Mouse (Mus musculus): ENCODE data around the gene Fbxw21. TPM values are rescaled to one million over a fixed set of nuclear protein-coding genes. Genes with fewer than 3 reads are reported as not detected.
"Not testable (repeated sequence)": the region's sequence is repeated elsewhere in the genome, so short reads cannot be mapped to it uniquely, and the experiment has no call there.

The Fbxw21 gene
- not detected in 2 replicates for polyA plus RNA-seq (2014; fragmentation: Nextera tagmentation; extraction: Ambion mirVana)

- H3K27me3 ChIP-seq (ENCODE audit: control insufficient read depth, insufficient read depth, low read length), result no peaks in the 10 kb centered on the region
- H3K4me1 ChIP-seq (ENCODE audit: control insufficient read depth, insufficient read depth, low read length), result no peaks in the 10 kb centered on the region
- WGBS, result 78% methylated on average over 3 of the region's 3 CpGs
- no peak within 1 kb of the TSS for H3K9ac ChIP-seq (ENCODE audit: low read depth, low read length)
- H3K9me3 ChIP-seq (ENCODE audit: control insufficient read depth, low read length), result no peaks in the 10 kb centered on the region
- H3K4me3 ChIP-seq (ENCODE audit: low read length), result no peak within 1 kb of the TSS
- H3K27ac ChIP-seq (ENCODE audit: low read depth, low read length), result no peak within 1 kb of the TSS
- H3K4me2 ChIP-seq (replicated peaks; ENCODE audit: low read depth, low read length), result no peak within 1 kb of the TSS
- no peaks in the 10 kb centered on the region for H3K36me3 ChIP-seq (ENCODE audit: control insufficient read depth, insufficient read depth, low read length)
- ATAC-seq (ENCODE audit: low FRiP score, low TSS enrichment), result no peak
Measured at GRCm38 (mm10) chr9:109161941-109162340, at the start of gene Fbxw21. TSS of gene Fbxw21 (minus strand) at chr9:109162041.

- H3K9ac ChIP-seq (ENCODE audit: low read depth, low read length); H3K4me2 ChIP-seq (replicated peaks; ENCODE audit: low read depth, low read length); H3K27ac ChIP-seq (ENCODE audit: low read depth, low read length); ATAC-seq (ENCODE audit: low FRiP score, low TSS enrichment); H3K9me3 ChIP-seq (ENCODE audit: control insufficient read depth, low read length); H3K4me1 ChIP-seq (ENCODE audit: control insufficient read depth, insufficient read depth, low read length); H3K36me3 ChIP-seq (ENCODE audit: control insufficient read depth, insufficient read depth, low read length); H3K27me3 ChIP-seq (ENCODE audit: control insufficient read depth, insufficient read depth, low read length); H3K4me3 ChIP-seq (ENCODE audit: low read length): not testable (repeated sequence)
- WGBS, result 69% methylated on average over 1 of the region's 1 CpGs
Measured at GRCm38 (mm10) chr9:109201347-109201746, 39.5 kb upstream of the Fbxw21 start.

- Histone ChIP-seq H3K4me2 (replicated peaks; ENCODE audit: low read depth, low read length) (no peak overlapping the region), H3K4me3 (ENCODE audit: low read length) (no peak overlapping the region), H3K27ac (ENCODE audit: low read depth, low read length) (no peak overlapping the region), H3K9ac (ENCODE audit: low read depth, low read length) (no peak overlapping the region), H3K27me3 (ENCODE audit: control insufficient read depth, insufficient read depth, low read length) (no peaks in the 10 kb centered on the region), H3K36me3 (ENCODE audit: control insufficient read depth, insufficient read depth, low read length) (no peaks in the 10 kb centered on the region), H3K4me1 (ENCODE audit: control insufficient read depth, insufficient read depth, low read length) (no peaks in the 10 kb centered on the region), H3K9me3 (ENCODE audit: control insufficient read depth, low read length) (no peaks in the 10 kb centered on the region)
- WGBS, result 96% methylated on average over 1 of the region's 1 CpGs
- no peak for ATAC-seq (ENCODE audit: low FRiP score, low TSS enrichment)
Measured at GRCm38 (mm10) chr9:109200349-109200748, 38.5 kb upstream of the Fbxw21 start.

GRCm38 (mm10) chr9:109199353-109199752, 37.5 kb upstream of the Fbxw21 start:
- no peak overlapping the region for H3K27ac ChIP-seq (ENCODE audit: low read depth, low read length)
- no peak overlapping the region for H3K9ac ChIP-seq (ENCODE audit: low read depth, low read length)
- no peak overlapping the region for H3K4me3 ChIP-seq (ENCODE audit: low read length)
- no peaks in the 10 kb centered on the region for H3K4me1 ChIP-seq (ENCODE audit: control insufficient read depth, insufficient read depth, low read length)
- H3K9me3 ChIP-seq (ENCODE audit: control insufficient read depth, low read length), result no peaks in the 10 kb centered on the region
- H3K27me3 ChIP-seq (ENCODE audit: control insufficient read depth, insufficient read depth, low read length), result no peaks in the 10 kb centered on the region
- 69% methylated on average over 1 of the region's 1 CpGs for WGBS
- no peak overlapping the region for H3K4me2 ChIP-seq (replicated peaks; ENCODE audit: low read depth, low read length)
- no peaks in the 10 kb centered on the region for H3K36me3 ChIP-seq (ENCODE audit: control insufficient read depth, insufficient read depth, low read length)
- no peak for ATAC-seq (ENCODE audit: low FRiP score, low TSS enrichment)

- not testable (repeated sequence) for H3K9me3 ChIP-seq (ENCODE audit: control insufficient read depth, low read length); H3K4me3 ChIP-seq (ENCODE audit: low read length); H3K27me3 ChIP-seq (ENCODE audit: control insufficient read depth, insufficient read depth, low read length); ATAC-seq (ENCODE audit: low FRiP score, low TSS enrichment); H3K4me2 ChIP-seq (replicated peaks; ENCODE audit: low read depth, low read length); H3K36me3 ChIP-seq (ENCODE audit: control insufficient read depth, insufficient read depth, low read length); H3K4me1 ChIP-seq (ENCODE audit: control insufficient read depth, insufficient read depth, low read length); H3K27ac ChIP-seq (ENCODE audit: low read depth, low read length); H3K9ac ChIP-seq (ENCODE audit: low read depth, low read length)
- 85% methylated on average over 3 of the region's 3 CpGs for WGBS
Measured at GRCm38 (mm10) chr9:109195875-109196274, 34.0 kb upstream of the Fbxw21 start, which contains the start of gene Fbxw13. TSS of gene Fbxw13 (minus strand) at chr9:109195975.

- H3K27me3 ChIP-seq (ENCODE audit: control insufficient read depth, insufficient read depth, low read length), result no peaks in the 10 kb centered on the region
- H3K4me3 ChIP-seq (ENCODE audit: low read length), result no peak overlapping the region
- H3K27ac ChIP-seq (ENCODE audit: low read depth, low read length), result no peak overlapping the region
- WGBS, result 71% methylated on average over 1 of the region's 1 CpGs
- ATAC-seq (ENCODE audit: low FRiP score, low TSS enrichment), result no peak
- no peak overlapping the region for H3K4me2 ChIP-seq (replicated peaks; ENCODE audit: low read depth, low read length)
- no peaks in the 10 kb centered on the region for H3K36me3 ChIP-seq (ENCODE audit: control insufficient read depth, insufficient read depth, low read length)
- peaks cover 8% of the 10 kb centered on the region; the same call in 1 of the 2 replicates for H3K9me3 ChIP-seq (ENCODE audit: control insufficient read depth, low read length)
- H3K4me1 ChIP-seq (ENCODE audit: control insufficient read depth, insufficient read depth, low read length), result no peaks in the 10 kb centered on the region
- H3K9ac ChIP-seq (ENCODE audit: low read depth, low read length), result no peak overlapping the region
Measured at GRCm38 (mm10) chr9:109177208-109177607, 15.4 kb upstream of the Fbxw21 start.

GRCm38 (mm10) chr9:109176301-109176700, 14.5 kb upstream of the Fbxw21 start:
- Histone ChIP-seq H3K36me3 (ENCODE audit: control insufficient read depth, insufficient read depth, low read length) (no peaks in the 10 kb centered on the region), H3K4me3 (ENCODE audit: low read length) (no peak overlapping the region), H3K4me2 (replicated peaks; ENCODE audit: low read depth, low read length) (no peak overlapping the region), H3K4me1 (ENCODE audit: control insufficient read depth, insufficient read depth, low read length) (no peaks in the 10 kb centered on the region), H3K9me3 (ENCODE audit: control insufficient read depth, low read length) (peaks cover 8% of the 10 kb centered on the region; the same call in 1 of the 2 replicates), H3K9ac (ENCODE audit: low read depth, low read length) (no peak overlapping the region), H3K27me3 (ENCODE audit: control insufficient read depth, insufficient read depth, low read length) (no peaks in the 10 kb centered on the region), H3K27ac (ENCODE audit: low read depth, low read length) (no peak overlapping the region)
- no peak for ATAC-seq (ENCODE audit: low FRiP score, low TSS enrichment)
- 92% methylated on average over 1 of the region's 1 CpGs for WGBS

GRCm38 (mm10) chr9:109167316-109167715, 5.5 kb upstream of the Fbxw21 start:
- no peak overlapping the region for H3K27ac ChIP-seq (ENCODE audit: low read depth, low read length)
- no peak overlapping the region for H3K9ac ChIP-seq (ENCODE audit: low read depth, low read length)
- ATAC-seq (ENCODE audit: low FRiP score, low TSS enrichment), result no peak
- H3K4me3 ChIP-seq (ENCODE audit: low read length), result no peak overlapping the region
- no peak overlapping the region for H3K4me2 ChIP-seq (replicated peaks; ENCODE audit: low read depth, low read length)
- no peaks in the 10 kb centered on the region for H3K36me3 ChIP-seq (ENCODE audit: control insufficient read depth, insufficient read depth, low read length)
- no peaks in the 10 kb centered on the region for H3K27me3 ChIP-seq (ENCODE audit: control insufficient read depth, insufficient read depth, low read length)
- no peaks in the 10 kb centered on the region for H3K9me3 ChIP-seq (ENCODE audit: control insufficient read depth, low read length)
- H3K4me1 ChIP-seq (ENCODE audit: control insufficient read depth, insufficient read depth, low read length), result no peaks in the 10 kb centered on the region

GRCm38 (mm10) chr9:109140414-109140813, 21.4 kb downstream of the Fbxw21 start:
- H3K4me3 ChIP-seq (ENCODE audit: low read length); H3K27ac ChIP-seq (ENCODE audit: low read depth, low read length); H3K9ac ChIP-seq (ENCODE audit: low read depth, low read length); H3K36me3 ChIP-seq (ENCODE audit: control insufficient read depth, insufficient read depth, low read length); H3K4me1 ChIP-seq (ENCODE audit: control insufficient read depth, insufficient read depth, low read length); H3K9me3 ChIP-seq (ENCODE audit: control insufficient read depth, low read length); H3K4me2 ChIP-seq (replicated peaks; ENCODE audit: low read depth, low read length); ATAC-seq (ENCODE audit: low FRiP score, low TSS enrichment); H3K27me3 ChIP-seq (ENCODE audit: control insufficient read depth, insufficient read depth, low read length): not testable (repeated sequence)
- WGBS, result 70% methylated on average over 4 of the region's 4 CpGs
